Mouse (Mus musculus) liver, embryonic 14.5 days (tissue): ENCODE data around the gene Dmrt2.

Experiments used
- CTCF ChIP-seq: IDR thresholded peaks from 2 replicates; pipeline ENCODE4 v1.5.1; 2016; ENCODE audit warnings: antibody characterized with exemption, low read depth, control low read depth
- EP300 ChIP-seq: IDR thresholded peaks from 2 replicates; pipeline ENCODE4 v1.6.1; 2016; ENCODE audit warnings: antibody characterized with exemption, low read depth

- TF ChIP-seq EP300 (no peak), CTCF (no peak)
Observed at GRCm38 (mm10) chr19:25698850-25699249, 26.6 kb downstream of the Dmrt2 start.
